Mouse (Mus musculus) CH12.LX (cell line): Measurements from ENCODE around the gene Tagln2. TPM values are rescaled to one million over a fixed set of nuclear protein-coding genes. Genes with fewer than 3 reads are reported as not detected.

Source experiments
- DNase-seq: peaks from one replicate; pipeline ENCODE4 v3.0.0-alpha.2; 2013; ENCODE audit errors: extremely low read depth
- H3K27ac ChIP-seq: 2 replicates; pipeline ENCODE4 v1.5.1; 2012; ENCODE audit warnings: low read depth, mild to moderate bottlenecking, control low read depth, moderate library complexity; ENCODE audit not compliant: insufficient read depth
- H3K27me3 ChIP-seq: replicated peaks from 2 replicates; pipeline ENCODE3; 2012; ENCODE audit warnings: inconsistent platforms
- H3K36me3 ChIP-seq, 2 experiments: replicated peaks in 1 of 2; 2 replicates each; pipeline versions ENCODE3 to v1.6.1; 2012; ENCODE audit warnings: inconsistent platforms in 1 of 2, low read length in 1 of 2, mild to moderate bottlenecking in 1 of 2, mixed read lengths in 1 of 2, moderate library complexity in 1 of 2; ENCODE audit not compliant: control insufficient read depth in 1 of 2, insufficient read depth in 1 of 2
- H3K4me1 ChIP-seq, 2 experiments: 2 replicates each; pipeline ENCODE4 v1.6.1; 2012; ENCODE audit warnings: inconsistent platforms in 1 of 2, moderate library complexity in 1 of 2; ENCODE audit not compliant: insufficient read depth in 2 of 2, control insufficient read depth in 1 of 2
- H3K4me2 ChIP-seq: 2 replicates; pipeline ENCODE4 v1.6.1; 2012; ENCODE audit warnings: low read depth, mild to moderate bottlenecking, control low read depth; ENCODE audit not compliant: poor library complexity, insufficient read depth, severe bottlenecking
- H3K4me3 ChIP-seq, 3 experiments: fragments of 150-350 bp in 1 of 3; sonication (generic) in 1 of 3; replicated peaks in 1 of 3; 2 replicates each; pipeline versions ENCODE3 to v1.5.1; 2011 to 2012; ENCODE audit warnings: low read depth in 2 of 3, low read length in 2 of 3, mild to moderate bottlenecking in 2 of 3, moderate library complexity in 2 of 3, control low read depth in 1 of 3, improper control_type of control experiment in 1 of 3, inconsistent platforms in 1 of 3, mixed read lengths in 1 of 3; ENCODE audit not compliant: poor library complexity in 1 of 3
- H3K79me2 ChIP-seq: replicated peaks from 2 replicates; pipeline ENCODE4 v1.6.1; 2012; ENCODE audit warnings: mild to moderate bottlenecking, moderate library complexity; ENCODE audit not compliant: control insufficient read depth, poor library complexity, insufficient read depth, severe bottlenecking; ENCODE audit errors: extremely low read depth
- H3K9ac ChIP-seq: 2 replicates; pipeline ENCODE4 v1.6.1; 2012; ENCODE audit warnings: low read depth, mild to moderate bottlenecking, control low read depth, moderate library complexity; ENCODE audit not compliant: insufficient read depth
- H3K9me3 ChIP-seq: replicated peaks from 2 replicates; pipeline ENCODE3; 2012; ENCODE audit warnings: low read length, inconsistent platforms, mixed read lengths
- BHLHE40 ChIP-seq: IDR thresholded peaks from 2 replicates; pipeline ENCODE4 v1.6.1; 2011; ENCODE audit warnings: mild to moderate bottlenecking, low read depth, low read length, improper control_type of control experiment
- CHD1 ChIP-seq: IDR thresholded peaks from 2 replicates; pipeline ENCODE4 v1.6.1; 2012; ENCODE audit warnings: low read depth, low read length, improper control_type of control experiment, inconsistent platforms
- E2F4 ChIP-seq: IDR thresholded peaks from 2 replicates; pipeline ENCODE4 v1.6.1; 2011; ENCODE audit warnings: low read depth, low read length, improper control_type of control experiment; ENCODE audit not compliant: insufficient replicate concordance
- ELF1 ChIP-seq: IDR thresholded peaks from 2 replicates; pipeline ENCODE4 v1.6.1; 2014; ENCODE audit warnings: low read depth, mild to moderate bottlenecking, inconsistent platforms, low read length, improper control_type of control experiment
- ETS1 ChIP-seq: conservative IDR thresholded peaks from 2 replicates; pipeline ENCODE4 v1.6.1; 2012; ENCODE audit warnings: low read depth, mild to moderate bottlenecking, inconsistent platforms, low read length, improper control_type of control experiment, moderate library complexity
- GABPA ChIP-seq: IDR thresholded peaks from 2 replicates; pipeline ENCODE4 v1.6.1; 2012; ENCODE audit warnings: low read depth, low read length, improper control_type of control experiment, inconsistent platforms; ENCODE audit not compliant: insufficient replicate concordance
- IRF4 ChIP-seq: IDR thresholded peaks from 2 replicates; pipeline ENCODE4 v1.6.1; 2014; ENCODE audit warnings: low read depth, mild to moderate bottlenecking, inconsistent platforms, low read length, improper control_type of control experiment
- JUND ChIP-seq: conservative IDR thresholded peaks from 2 replicates; pipeline ENCODE4 v1.6.1; 2011; ENCODE audit warnings: low read depth, low read length, improper control_type of control experiment
- KAT2A ChIP-seq: IDR thresholded peaks from 2 replicates; pipeline ENCODE4 v1.6.1; 2012; ENCODE audit warnings: low read length, improper control_type of control experiment, inconsistent platforms; ENCODE audit not compliant: insufficient replicate concordance
- MAZ ChIP-seq: IDR thresholded peaks from 2 replicates; pipeline ENCODE4 v1.6.1; 2012; ENCODE audit warnings: low read depth, mild to moderate bottlenecking, inconsistent platforms, low read length, improper control_type of control experiment, moderate library complexity
- MYC ChIP-seq: IDR thresholded peaks from 2 replicates; pipeline ENCODE4 v1.6.1; 2011; ENCODE audit warnings: low read depth, mild to moderate bottlenecking, improper control_type of control experiment, low read length
- POLR2A ChIP-seq: IDR thresholded peaks from 2 replicates; pipeline ENCODE4 v1.6.1; 2011; ENCODE audit warnings: low read depth, mild to moderate bottlenecking, improper control_type of control experiment, low read length
- POLR2AphosphoS2 ChIP-seq: IDR thresholded peaks from 2 replicates; pipeline ENCODE4 v1.6.1; 2011; ENCODE audit warnings: low read depth, low read length, improper control_type of control experiment
- RAD21 ChIP-seq: IDR thresholded peaks from 2 replicates; pipeline ENCODE4 v1.6.1; 2011; ENCODE audit warnings: low read depth, mild to moderate bottlenecking, low read length, improper control_type of control experiment, moderate library complexity
- RCOR1 ChIP-seq: conservative IDR thresholded peaks from 2 replicates; pipeline ENCODE4 v1.6.1; 2012; ENCODE audit warnings: low read depth, mild to moderate bottlenecking, inconsistent platforms, low read length, improper control_type of control experiment
- SIN3A ChIP-seq: IDR thresholded peaks from 2 replicates; pipeline ENCODE4 v1.6.1; 2012; ENCODE audit warnings: low read length, improper control_type of control experiment, inconsistent platforms
- SMC3 ChIP-seq: IDR thresholded peaks from 2 replicates; pipeline ENCODE4 v1.6.1; 2011; ENCODE audit warnings: low read depth, low read length, improper control_type of control experiment
- TCF12 ChIP-seq: IDR thresholded peaks from 2 replicates; pipeline ENCODE4 v1.6.1; 2014; ENCODE audit warnings: low read depth, mild to moderate bottlenecking, inconsistent platforms, low read length, improper control_type of control experiment
- UBTF ChIP-seq: IDR thresholded peaks from 2 replicates; pipeline ENCODE4 v1.6.1; 2012; ENCODE audit warnings: low read depth, mild to moderate bottlenecking, inconsistent platforms, low read length, improper control_type of control experiment, moderate library complexity
- ZC3H11A ChIP-seq: IDR thresholded peaks from 2 replicates; pipeline ENCODE4 v1.6.1; 2012; ENCODE audit warnings: low read depth, mild to moderate bottlenecking, inconsistent platforms, low read length, improper control_type of control experiment
- ZKSCAN1 ChIP-seq: IDR thresholded peaks from 2 replicates; pipeline ENCODE4 v1.6.1; 2012; ENCODE audit warnings: low read depth, inconsistent platforms, low read length, improper control_type of control experiment, borderline replicate concordance
- dilution Hi-C: fragments of 300-500 bp; cut with MboI; formaldehyde crosslinking; loops from 2 replicates; pipeline ENCODE4 v1.14.3; 2020; ENCODE audit warnings: low sequenced_read_pairs; ENCODE audit not compliant: extremely low pct_unique_long_range_greater_than_20kb, extremely low pct_ligation_motif_present
- in situ Hi-C: fragments of 300-500 bp; cut with MboI; formaldehyde crosslinking; loops from 3 replicates; pipeline ENCODE4 v1.14.3; 2019; ENCODE audit warnings: low sequenced_read_pairs, low pct_ligation_motif_present, low pct_unique_long_range_greater_than_20kb, mixed read lengths
- polyA plus RNA-seq: library from polyadenylated mRNA; unstranded; fragments of >175 nt; gene quantifications from 2 replicates; pipeline ENCODE4 v1.2.1, GENCODE M21; 2012; ENCODE audit warnings: low read depth; ENCODE audit not compliant: insufficient read length
- total RNA-seq, 2 experiments: library from RNA; depleted of rRNA; stranded (reverse); fragments of 300-350 nt in 1 of 2; fragments of >200 nt in 1 of 2; gene quantifications; 2 replicates each; pipeline ENCODE4 v1.2.3; 2012 to 2014

The Tagln2 gene
- total and polyA plus RNA-seq, 3 experiments: 172 to 337 (median 206) TPM

GRCm38 (mm10) chr1:172458041-172458440 is 41.8 kb upstream of the Tagln2 start:
- dilution Hi-C loops (no loop called here), in situ Hi-C loops (no loop called here)
- Histone ChIP-seq H3K4me3 (no peak overlapping the region), H3K4me2 (no peak overlapping the region), H3K79me2 (no peaks in the 10 kb centered on the region), H3K9ac (no peak overlapping the region), H3K9me3 (no peaks in the 10 kb centered on the region), H3K27me3 (no peaks in the 10 kb centered on the region), H3K27ac (no peak overlapping the region), H3K4me1 (peaks cover 4 to 16% of the 10 kb centered on the region in 2 experiments; a peak in 3 of 4 replicates), H3K36me3 (no peaks in the 10 kb centered on the region)
- no peak for DNase-seq
- TF ChIP-seq MAZ (no peak), POLR2A (no peak), ZKSCAN1 (no peak), ZC3H11A (no peak), RAD21 (no peak), MYC (no peak), KAT2A (no peak), POLR2AphosphoS2 (no peak), IRF4 (no peak)

GRCm38 (mm10) chr1:172461602-172462001 is 38.2 kb upstream of the Tagln2 start:
- TF ChIP-seq ELF1: no peak
- no peak for TF ChIP-seq SIN3A
- TF ChIP-seq RCOR1: no peak
- no peak for TF ChIP-seq SMC3
- TF ChIP-seq CHD1: no peak
- no peak for TF ChIP-seq E2F4

GRCm38 (mm10) chr1:172462534-172462933 is 37.3 kb upstream of the Tagln2 start:
- dilution Hi-C loops: no loop called here
- Histone ChIP-seq H3K4me2 (no peak overlapping the region), H3K4me3 (no peak overlapping the region), H3K27me3 (peaks cover 2% of the 10 kb centered on the region), H3K9me3 (no peaks in the 10 kb centered on the region), H3K27ac (no peak overlapping the region), H3K36me3 (no peaks in the 10 kb centered on the region), H3K4me1 (no peaks in the 10 kb centered on the region)
- in situ Hi-C loops: no loop called here
- DNase-seq: no peak
- no peak for TF ChIP-seq ETS1
- TF ChIP-seq IRF4: no peak
- TF ChIP-seq BHLHE40: no peak
- TF ChIP-seq CHD1: no peak
- TF ChIP-seq GABPA: no peak
- TF ChIP-seq E2F4: no peak
- no peak for TF ChIP-seq JUND
- no peak for TF ChIP-seq SIN3A
- no peak for TF ChIP-seq POLR2AphosphoS2
- TF ChIP-seq TCF12: no peak
- no peak for TF ChIP-seq ZKSCAN1
- TF ChIP-seq UBTF: no peak
- TF ChIP-seq, all 38 proteins: peak for 0
- no peaks in the 10 kb centered on the region for H3K79me2 ChIP-seq
- no peak overlapping the region for H3K9ac ChIP-seq

More at GRCm38 (mm10) chr1:172461602-172462001, 38.2 kb upstream of the Tagln2 start:
- no peaks in the 10 kb centered on the region for H3K4me1 ChIP-seq
- H3K9me3 ChIP-seq: no peaks in the 10 kb centered on the region
- no peak overlapping the region for H3K4me3 ChIP-seq
- H3K4me2 ChIP-seq: no peak overlapping the region
- DNase-seq: no peak
- no peak overlapping the region for H3K27ac ChIP-seq
- no peaks in the 10 kb centered on the region for H3K79me2 ChIP-seq
- H3K9ac ChIP-seq: no peak overlapping the region
- H3K36me3 ChIP-seq: no peaks in the 10 kb centered on the region
- dilution Hi-C loops (no loop called here), in situ Hi-C loops (no loop called here)
- H3K27me3 ChIP-seq: no peaks in the 10 kb centered on the region
